22 mouse cellular contexts compared by ENCODE assay signal in the genomic region with DNA sequence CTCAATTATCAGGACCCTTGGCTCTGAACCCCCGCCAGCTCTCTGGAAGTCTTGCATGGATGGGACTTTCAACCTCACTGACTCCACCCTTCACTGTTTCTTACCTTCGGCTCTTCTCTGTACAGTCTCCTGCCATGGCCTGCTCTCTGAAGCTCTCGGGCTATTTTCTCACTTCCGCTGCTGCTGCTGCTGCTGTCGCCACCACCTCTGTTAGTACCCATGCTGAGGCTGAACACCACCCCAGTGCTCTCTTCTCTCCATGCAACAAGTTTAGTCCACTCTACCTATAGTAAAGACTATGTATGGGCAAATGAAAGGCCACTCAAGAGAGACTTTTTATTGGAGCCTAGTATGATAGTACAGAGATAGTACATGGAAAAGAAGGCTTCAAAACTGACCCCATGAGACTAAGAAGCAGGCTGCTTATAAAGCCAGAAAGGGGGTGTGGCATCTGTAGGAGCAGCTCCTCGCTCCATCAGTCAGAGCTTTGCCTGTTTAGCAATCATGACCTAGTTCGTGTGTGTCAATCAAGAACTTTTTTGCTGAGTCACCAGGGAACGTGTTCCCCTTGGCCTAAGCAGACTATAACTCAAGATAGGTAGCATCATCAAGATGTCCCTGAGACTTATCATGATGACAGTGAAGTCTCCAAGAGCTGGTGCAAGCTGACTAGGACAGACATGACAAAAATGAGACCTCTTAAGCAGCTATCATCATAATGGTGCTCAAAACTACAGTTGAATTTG. TPM values are rescaled to one million over a fixed set of nuclear protein-coding genes. Genes with fewer than 3 reads are reported as not detected.
DNase-seq lines count a peak whose midpoint lies in the region; ATAC-seq and TF ChIP-seq lines count a peak whose summit lies in the region.
"Had no signal": no experiment of that assay in that cellular context is flagged by ENCODE, and none has a peak within 500 bp of the region (broad histone marks: within the 10 kb centered on the region; RNA-seq: fewer than 3 reads in every experiment).

No protein-coding gene starts in this region.

- no peak overlapping the region for H3K27ac ChIP-seq in MEL (ENCODE audit: control insufficient read depth, low read depth, low read length)
- H3K27ac ChIP-seq: embryonic facial prominence, embryonic 13.5 days; heart, embryonic 15.5 days; limb, embryonic 13.5 days; lung, embryonic 15.5 days; neural tube, embryonic 15.5 days had no signal

- no peaks in the 10 kb centered on the region for H3K9me3 ChIP-seq in MEL (replicated peaks; ENCODE audit: insufficient read depth, low read length)
- H3K9me3 ChIP-seq: embryonic facial prominence, embryonic 13.5 days; heart, embryonic 15.5 days; limb, embryonic 13.5 days; lung, embryonic 15.5 days; neural tube, embryonic 15.5 days had no signal

- peaks cover 25% of the 10 kb centered on the region for H3K79me2 ChIP-seq in MEL (ENCODE audit: control insufficient read depth, insufficient read depth, low read length, poor library complexity)

- H3K4me3 ChIP-seq in MEL (ENCODE audit: control insufficient read depth in 1 of 2, insufficient read depth in 1 of 2, low read depth in 2 of 2, low read length in 2 of 2), result no peak overlapping the region
- H3K4me3 ChIP-seq: embryonic facial prominence, embryonic 13.5 days; heart, embryonic 15.5 days; limb, embryonic 13.5 days; lung, embryonic 15.5 days; myocyte; neural tube, embryonic 15.5 days had no signal

- DNase-seq in adrenal gland, adult 8-10 months, result peak; percentile 67
- no peak for DNase-seq in adrenal gland, postnatal 25 days
- DNase-seq in 3T3-L1 (ENCODE audit: low read depth, low spot score), result peak; percentile 24
- peak; percentile 71 for DNase-seq in MEL (ENCODE audit: low read depth, low spot score)
- DNase-seq: cerebellum, adult 9-10 months; heart, adult 18-20 months; kidney, adult 8-10 months; kidney, postnatal 4 days; midbrain, embryonic 14.5 days; thymus, postnatal 14 days had no signal

- peaks cover 0 to 19% of the 10 kb centered on the region in 2 experiments; a peak in 2 of 4 replicates for H3K36me3 ChIP-seq in MEL (ENCODE audit: control insufficient read depth in 1 of 2, insufficient read depth in 2 of 2, low read length in 2 of 2)
- H3K36me3 ChIP-seq: embryonic facial prominence, embryonic 13.5 days; heart, embryonic 15.5 days; limb, embryonic 13.5 days; lung, embryonic 15.5 days; neural tube, embryonic 15.5 days had no signal

- no peaks in the 10 kb centered on the region for H3K27me3 ChIP-seq in MEL (ENCODE audit: control insufficient read depth in 1 of 2, insufficient read depth in 2 of 2, low read length in 2 of 2)
- H3K27me3 ChIP-seq: embryonic facial prominence, embryonic 13.5 days; heart, embryonic 15.5 days; limb, embryonic 13.5 days; lung, embryonic 15.5 days; neural tube, embryonic 15.5 days had no signal

- no peak for TF ChIP-seq POLR2A in MEL (IDR thresholded peaks at IDR 0.05; ENCODE audit: control insufficient read depth in 1 of 2, insufficient read depth in 1 of 2, low read depth in 1 of 2, low read length in 2 of 2, poor library complexity in 1 of 2)

- TF ChIP-seq EP300 in MEL (IDR thresholded peaks at IDR 0.05; ENCODE audit: low read depth in 1 of 2, low read length in 2 of 2), result peak in 1 of 2 experiments; percentile 23; a peak in 1 of 4 replicates

- H3K9ac ChIP-seq in MEL (ENCODE audit: control insufficient read depth, low read depth, low read length, poor library complexity, severe bottlenecking), result no peak overlapping the region
- H3K9ac ChIP-seq: embryonic facial prominence, embryonic 13.5 days; heart, embryonic 15.5 days; limb, embryonic 13.5 days; lung, embryonic 15.5 days; neural tube, embryonic 15.5 days had no signal

- H3K4me1 ChIP-seq in MEL (ENCODE audit: control insufficient read depth in 1 of 2, insufficient read depth in 2 of 2, low read length in 2 of 2), result peaks cover 9 to 25% of the 10 kb centered on the region in 2 experiments

- no peak for TF ChIP-seq CTCF in MEL (IDR thresholded peaks at IDR 0.05 in 2 of 3, conservative IDR thresholded peaks at IDR 0.05 in 1 of 3; ENCODE audit: control insufficient read depth in 1 of 3, insufficient read depth in 1 of 3, low read depth in 2 of 3, low read length in 3 of 3, poor library complexity in 1 of 3, severe bottlenecking in 1 of 3)

- no peak for TF ChIP-seq RAD21 in MEL (IDR thresholded peaks at IDR 0.05; ENCODE audit: low read depth, low read length)

- peak; percentile 36 for ATAC-seq in granulocyte monocyte progenitor cell, adult 5-6 weeks (replicated peaks; ENCODE audit: poor library complexity, severe bottlenecking)
- ATAC-seq in frontal cortex, adult (ENCODE audit: low TSS enrichment), result no peak
- no peak for ATAC-seq in cerebellum, adult (ENCODE audit: insufficient number of reproducible peaks, low FRiP score, low TSS enrichment)
- ATAC-seq: forebrain, embryonic 16.5 days had no signal

TF ChIP-seq in MEL, 35 proteins besides CTCF, POLR2A, EP300 and RAD21:
- TF ChIP-seq ZMIZ1 (IDR thresholded peaks at IDR 0.05; ENCODE audit: low read depth, low read length) (no peak), GATA1 (IDR thresholded peaks at IDR 0.05; ENCODE audit: low read depth, low read length) (peak; percentile 54), MAFK (IDR thresholded peaks at IDR 0.05; ENCODE audit: borderline replicate concordance, low read depth, low read length) (peak; percentile 71; the same call in 1 of the 2 replicates), ETS1 (IDR thresholded peaks at IDR 0.05; ENCODE audit: low read depth, low read length) (peak; percentile 35; the same call in 1 of the 2 replicates), GABPA (IDR thresholded peaks at IDR 0.05; ENCODE audit: low read depth, low read length) (peak; percentile 85)

RNA-seq across cellular contexts. Expression of a gene that starts 2.7 kb away (rescaled TPM):
- 100 to 1,000 TPM; 142 to 177 (median 168) TPM for total RNA-seq in adrenal gland, adult 8-10 months (2022)
- total RNA-seq in adrenal gland, postnatal 25 days (2021), result 174 and 181 TPM in 2 replicates
- 37.8 and 52.1 TPM in 2 replicates for total RNA-seq in MEL (2012; rRNA removed)
- 100 to 1,000 TPM in 1 of 2 experiments, 10 to 100 TPM in 1; 57.6 to 161 TPM for polyA plus RNA-seq in MEL (2012; ENCODE audit: insufficient read depth in 1 of 2, insufficient read length in 2 of 2, low read depth in 1 of 2, low replicate concordance in 2 of 2, missing spikeins in 1 of 2)
- total RNA-seq in granulocyte monocyte progenitor cell, adult 5-6 weeks (2014; fragmentation: Nextera tagmentation), result 133 and 142 TPM in 2 replicates
- 88.5 and 92.9 TPM in 2 replicates for total RNA-seq in granulocyte monocyte progenitor cell, adult 5-6 weeks (2017)

RNA-seq across cellular contexts. Expression of a gene that starts 28.2 kb away (rescaled TPM):
- total RNA-seq in adrenal gland, adult 8-10 months (2022), result 10 to 100 TPM in 2 of 4 experiments, 1 to 10 TPM in 2; 4.3 to 11.6 (median 8.5) TPM
- 1.4 and 5.2 TPM in 2 replicates for total RNA-seq in adrenal gland, postnatal 25 days (2021)
- total RNA-seq in MEL (2012; rRNA removed), result not detected in 2 replicates
- polyA plus RNA-seq in MEL (2012; ENCODE audit: insufficient read depth in 1 of 2, insufficient read length in 2 of 2, low read depth in 1 of 2, low replicate concordance in 2 of 2, missing spikeins in 1 of 2), result not detected
- total RNA-seq in granulocyte monocyte progenitor cell, adult 5-6 weeks (2014; fragmentation: Nextera tagmentation), result not detected in 2 replicates
- not detected in 2 replicates for total RNA-seq in granulocyte monocyte progenitor cell, adult 5-6 weeks (2017)
- total RNA-seq: gastrocnemius, adult 18-20 months; hematopoietic stem cell, adult 5-6 weeks had no signal
- polyA plus RNA-seq: myocyte had no signal
